Mouse (Mus musculus): ENCODE data around the gene Dlgap5.
A peak's percentile ranks its signal among the peaks of the same experiment; 100 is the strongest.
"Not testable (repeated sequence)": the region's sequence is repeated elsewhere in the genome, so short reads cannot be mapped to it uniquely, and the experiment has no call there.

The Dlgap5 gene

DNA sequence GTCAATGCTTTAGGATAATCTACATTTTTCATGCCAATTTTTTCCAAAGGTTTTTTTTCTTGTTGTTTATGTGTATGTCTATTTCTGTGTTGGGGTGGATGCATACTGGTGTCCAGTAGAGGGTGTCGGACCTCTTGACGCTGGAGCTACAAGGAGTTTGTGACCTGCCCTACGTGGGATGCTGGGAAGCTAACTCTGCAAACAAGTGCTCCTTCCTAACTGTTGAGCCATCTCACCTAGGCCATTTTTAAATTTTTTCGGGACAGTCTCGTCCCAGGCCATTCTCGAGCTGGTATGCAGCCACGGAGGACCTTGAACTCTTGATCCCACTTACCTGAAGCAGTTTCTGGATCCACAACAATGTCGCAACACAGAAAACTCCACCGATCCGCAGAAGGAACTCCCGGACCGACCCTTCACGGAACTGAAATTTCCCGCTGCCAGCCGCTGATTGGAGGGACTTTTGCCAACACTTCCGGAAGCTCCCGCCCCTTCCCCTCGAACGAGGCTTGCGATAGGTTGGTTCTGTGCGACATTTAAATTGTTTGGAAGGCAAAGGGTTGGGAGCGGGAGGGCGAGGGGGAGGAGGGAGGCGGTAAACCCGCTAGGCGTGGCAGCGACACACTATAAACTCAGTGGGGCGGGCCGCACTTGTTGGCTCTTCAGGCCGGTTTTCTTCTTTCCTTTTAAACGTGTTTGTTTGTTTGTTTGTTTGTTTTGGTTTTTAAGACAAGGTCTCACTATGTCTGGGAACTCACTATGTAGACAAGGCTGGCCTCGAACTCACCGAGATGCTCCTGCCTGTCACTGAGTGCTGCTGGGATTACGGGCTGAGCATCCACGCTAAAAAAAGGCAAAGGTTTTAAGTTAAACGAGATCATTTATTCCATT is at the start of gene Dlgap5:
Dlgap5 (minus strand) TSS at position 633 of the 891 bp plus-strand sequence.
- peak; percentile 81 for DNase-seq

- DNase-seq = no peak
These were observed 47.4 kb upstream of the Dlgap5 start for GRCm38 (mm10) chr14:47465468-47466175.

DNA sequence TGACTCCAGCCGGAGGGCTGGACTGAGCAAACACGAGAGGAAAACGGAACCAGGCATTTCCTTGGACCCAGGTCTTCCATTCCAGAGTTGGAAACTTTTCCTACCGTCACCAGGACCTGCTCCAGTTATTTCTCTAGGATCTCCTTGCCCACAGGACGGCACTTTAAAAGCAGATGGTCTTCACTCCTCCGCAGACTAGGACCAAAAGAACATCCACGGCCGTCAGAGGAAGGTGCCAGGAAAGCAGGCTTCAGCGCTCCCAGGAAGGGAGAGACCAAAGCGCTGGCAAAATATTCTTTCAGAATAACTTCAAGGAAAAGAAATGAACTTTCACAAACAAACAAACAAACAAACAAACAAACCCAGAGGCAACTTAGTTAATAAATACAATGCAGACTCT is 46.2 kb upstream of the Dlgap5 start:
- no peak for DNase-seq

DNA sequence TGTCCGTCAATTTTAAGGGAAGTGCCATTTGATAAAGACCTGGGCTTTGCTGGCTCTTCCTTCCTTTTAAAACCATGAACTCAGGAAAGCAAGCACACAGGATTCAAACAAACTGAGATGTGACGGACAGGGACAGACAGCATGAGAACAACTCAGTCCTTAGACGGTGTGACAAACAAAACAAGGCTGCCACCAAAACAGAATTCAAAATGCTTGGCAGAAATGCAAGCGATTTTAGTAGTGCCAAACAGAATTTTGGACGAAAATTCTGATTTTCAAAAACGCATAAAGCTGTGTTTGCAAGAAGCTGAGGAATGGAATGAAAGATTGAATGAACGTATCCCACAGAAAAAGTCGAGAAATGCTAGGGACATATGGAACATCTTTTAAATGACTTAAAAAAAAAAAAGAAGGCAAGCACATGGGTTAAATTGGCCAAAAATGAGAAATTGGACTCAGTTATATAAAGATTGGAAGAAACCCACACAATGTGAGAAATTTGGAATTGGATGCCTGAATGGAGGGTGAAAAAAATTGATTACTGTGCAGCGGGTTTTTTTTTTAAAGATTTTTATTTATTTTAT is 44.8 kb upstream of the Dlgap5 start:
- DNase-seq = no peak

GRCm38 (mm10) chr14:47462453-47462852 is 44.2 kb upstream of the Dlgap5 start:
- no peak for DNase-seq

- no peak for DNase-seq
These were observed 43.8 kb upstream of the Dlgap5 start for GRCm38 (mm10) chr14:47461997-47462396.

GRCm38 (mm10) chr14:47459556-47459955 is 41.3 kb upstream of the Dlgap5 start:
- DNase-seq = no peak

DNA sequence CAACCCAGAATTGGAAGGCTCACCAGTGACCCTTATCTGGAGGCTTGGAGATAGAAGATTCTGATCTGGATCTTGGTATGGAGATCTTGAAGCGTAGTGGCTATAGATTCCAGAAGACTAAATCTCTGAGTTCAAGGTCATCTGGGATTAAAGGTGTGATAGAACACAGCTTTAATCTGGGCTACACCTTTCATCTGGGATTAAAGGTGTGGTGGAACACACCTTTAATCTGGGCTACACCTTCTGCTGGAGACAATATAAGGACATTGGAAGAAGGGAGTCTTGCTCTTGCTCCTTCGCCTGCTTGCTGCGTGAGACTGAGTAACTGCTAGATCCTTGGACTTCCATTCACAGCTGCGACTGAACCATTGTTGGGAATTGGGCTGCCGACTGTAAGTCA is 31.9 kb upstream of the Dlgap5 start, which contains the start of gene Fbxo34:
Fbxo34 (plus strand) TSS at position 301 of the 400 bp plus-strand sequence.
- DNase-seq = not testable (repeated sequence)

DNA sequence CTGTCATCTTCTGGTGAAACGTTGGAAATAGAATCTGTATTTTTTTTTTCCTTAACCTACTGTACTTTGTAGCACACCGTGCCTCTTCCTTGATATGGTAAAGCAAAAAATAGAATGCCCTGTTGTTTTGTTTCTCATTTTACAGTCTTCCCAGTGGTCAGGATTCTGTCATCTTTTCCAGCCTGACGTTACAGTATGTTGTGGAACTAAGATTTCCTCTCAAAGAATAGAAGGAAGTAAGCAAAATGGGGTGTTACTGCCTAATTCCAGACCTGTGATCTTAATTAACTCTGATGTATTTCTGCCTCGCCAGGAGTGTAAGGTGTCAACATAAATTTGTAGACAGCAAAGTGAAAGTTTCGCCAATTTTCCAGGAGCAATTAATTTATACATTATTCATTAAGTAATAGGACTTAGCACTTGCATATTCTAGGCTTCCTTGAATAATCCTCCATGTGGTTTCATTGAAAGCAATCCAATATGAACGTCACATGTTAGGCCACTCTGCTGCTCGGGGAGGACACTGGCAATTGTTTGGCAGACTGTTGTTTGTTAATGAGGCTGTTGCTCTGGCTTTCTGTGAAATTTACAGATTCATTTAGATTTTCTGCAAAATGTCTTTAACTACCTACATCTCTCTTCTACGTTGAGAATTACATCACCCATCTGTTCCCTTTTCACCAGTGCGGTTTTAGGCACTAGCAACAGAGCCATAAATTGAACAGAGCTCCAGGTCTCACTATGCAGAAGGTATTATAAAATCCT is 27.3 kb upstream of the Dlgap5 start:
- DNase-seq = no peak

GRCm38 (mm10) chr14:47444907-47445306 is 26.7 kb upstream of the Dlgap5 start:
- no peak for DNase-seq

DNA sequence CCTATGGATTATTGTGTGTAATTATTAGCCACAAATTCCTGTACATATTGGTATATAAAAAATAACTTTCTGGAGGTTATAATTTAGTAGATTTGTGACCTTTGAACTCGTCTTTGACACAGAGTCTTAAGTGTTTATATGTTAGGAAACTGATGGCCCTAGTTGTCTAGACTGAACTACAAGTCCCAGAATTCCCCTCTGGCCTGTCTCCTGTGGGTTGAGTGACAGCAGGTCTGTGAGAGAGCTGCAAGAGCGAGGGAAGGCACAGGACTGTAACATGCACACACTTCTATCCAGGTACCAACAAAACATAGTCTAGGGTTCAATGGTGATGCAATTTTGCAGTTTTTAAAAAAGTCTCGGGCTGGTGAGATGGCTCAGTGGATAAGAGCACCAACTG is 20.7 kb upstream of the Dlgap5 start:
- DNase-seq = no peak

DNA sequence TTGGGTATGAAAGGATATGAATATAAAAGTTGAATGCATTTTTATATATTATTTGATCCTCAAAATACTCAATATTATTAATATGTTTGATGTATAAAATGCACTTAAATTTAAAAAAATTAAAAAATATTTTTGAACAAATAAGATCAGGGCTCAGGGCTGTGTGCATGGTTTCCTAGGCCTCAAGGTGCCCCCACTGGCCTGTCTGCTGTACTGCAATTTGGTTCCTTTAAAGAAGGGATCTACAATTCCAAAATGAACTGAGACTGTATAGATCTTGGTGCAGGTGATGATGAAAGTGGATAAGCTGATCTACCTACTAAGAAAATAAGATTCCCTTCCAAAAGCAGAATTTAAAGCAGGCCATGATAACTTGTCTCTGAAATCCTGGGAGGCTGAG is 14.8 kb upstream of the Dlgap5 start:
- no peak for DNase-seq

DNA sequence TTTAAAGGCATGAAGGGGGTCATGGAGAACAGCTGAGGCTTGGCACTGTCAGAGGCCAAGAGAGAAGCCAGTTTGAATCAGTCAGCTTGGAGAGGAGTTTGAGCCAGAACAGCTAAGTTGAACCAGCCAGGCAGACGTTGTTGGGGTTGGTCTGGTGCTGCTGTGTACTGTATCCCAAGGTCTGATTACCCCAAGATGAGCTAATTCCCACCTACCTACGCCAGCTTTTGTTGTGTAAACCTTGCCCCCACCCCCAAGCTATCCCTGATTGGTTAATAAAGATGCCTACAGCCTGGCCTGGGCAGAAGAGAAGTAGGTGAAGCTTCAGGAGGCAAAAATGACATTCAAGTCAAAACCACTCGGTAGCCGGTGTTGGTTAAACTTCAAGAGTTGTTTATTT is 4.3 kb upstream of the Dlgap5 start:
- no peak for DNase-seq

GRCm38 (mm10) chr14:47421606-47422005 is 3.4 kb upstream of the Dlgap5 start:
- DNase-seq = no peak

DNA sequence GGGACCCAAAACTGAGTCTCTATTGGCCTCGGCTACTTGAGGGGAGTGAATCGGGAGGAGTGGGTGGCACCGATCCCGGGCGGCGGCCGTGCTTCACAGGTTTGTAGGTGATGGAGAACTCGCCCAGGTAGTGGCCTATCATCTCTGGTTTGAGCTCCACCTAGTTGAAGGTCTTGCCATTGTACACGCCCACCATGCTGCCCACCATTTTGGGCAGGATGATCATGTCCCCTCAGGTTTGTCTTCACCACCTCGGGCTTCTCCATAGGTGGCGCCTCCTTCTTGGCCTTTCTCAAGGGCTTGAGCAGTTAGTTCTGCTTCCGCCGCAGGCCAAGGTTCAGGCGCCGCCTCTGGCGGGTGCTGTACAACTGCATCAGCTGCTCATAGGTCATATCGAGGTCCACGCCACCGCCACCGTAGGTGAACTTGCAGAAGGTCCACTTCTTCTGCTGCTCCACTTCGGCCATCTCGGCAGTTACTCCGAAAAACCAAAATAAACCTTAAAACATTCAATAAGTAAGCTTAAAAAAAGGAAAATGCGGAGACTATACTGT is 1.6 kb upstream of the Dlgap5 start:
- DNase-seq = peak; percentile 8

- no peak for DNase-seq
These were observed 923 bp upstream of the Dlgap5 start for GRCm38 (mm10) chr14:47419034-47419625.

DNA sequence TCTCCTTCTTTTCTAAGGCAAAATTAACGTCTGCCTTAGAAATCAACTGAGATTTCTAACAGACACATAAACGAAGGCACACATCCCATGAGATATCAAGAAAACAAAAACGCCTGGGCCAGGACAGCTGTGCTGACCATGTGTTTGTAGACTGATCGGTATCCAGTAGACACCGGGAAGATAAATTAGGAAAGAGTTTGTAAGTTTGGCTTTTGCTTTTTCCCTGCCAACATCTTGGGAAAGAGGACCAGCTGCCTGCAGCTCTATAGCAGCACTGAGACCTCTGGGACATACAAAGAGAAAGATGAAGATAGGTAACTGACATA is 422 bp upstream of the Dlgap5 start:
- DNase-seq = no peak

GRCm38 (mm10) chr14:47417346-47417745 is 861 bp downstream of the Dlgap5 start:
- no peak for DNase-seq

DNA sequence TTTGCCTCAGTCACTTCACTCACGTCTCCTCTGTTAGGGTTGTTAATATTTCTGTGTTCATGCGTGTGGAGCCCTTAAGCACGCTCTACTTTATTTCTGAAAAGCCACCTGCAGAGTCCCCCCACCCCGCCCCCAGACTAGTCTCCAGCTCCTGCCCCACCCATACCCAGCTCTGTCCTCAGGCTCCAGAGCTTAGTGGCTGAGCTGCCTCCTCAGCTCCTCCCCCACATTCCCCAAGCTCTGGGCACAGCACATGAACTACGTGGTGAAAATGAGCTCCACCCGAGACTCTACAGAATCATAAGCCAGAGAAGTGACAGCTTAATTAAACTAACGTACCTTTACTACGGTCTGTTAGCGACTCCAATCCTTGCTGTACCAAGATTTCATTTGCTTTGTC is 12.2 kb downstream of the Dlgap5 start:
- no peak for DNase-seq

DNA sequence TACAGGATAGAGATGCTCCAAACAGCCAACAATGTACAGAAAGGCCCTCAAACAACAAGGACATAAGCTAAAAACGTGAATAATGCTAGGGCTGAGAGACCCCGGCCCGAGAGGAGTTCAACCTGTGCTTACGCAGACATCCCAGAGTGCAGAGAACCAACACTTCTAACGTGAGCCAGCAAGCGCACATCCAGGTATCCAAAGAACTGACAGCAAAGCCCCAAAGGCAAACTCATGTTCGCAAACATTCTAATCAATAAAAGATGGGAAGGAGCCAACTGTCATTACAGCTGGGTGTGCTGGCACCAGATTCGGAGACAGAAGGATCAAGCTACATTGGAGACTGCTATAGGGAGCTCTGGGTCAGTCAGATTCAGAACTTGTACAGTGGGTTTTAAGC is 15.5 kb downstream of the Dlgap5 start:
- no peak for DNase-seq

- DNase-seq = no peak
These were observed 22.0 kb downstream of the Dlgap5 start for GRCm38 (mm10) chr14:47396165-47396652.

GRCm38 (mm10) chr14:47395462-47396026 is 22.7 kb downstream of the Dlgap5 start:
- DNase-seq = no peak

Measured in cerebellum, adult 11-12 months (tissue).